Mouse (Mus musculus) gastrocnemius, postnatal 4 days (tissue): Measurements from ENCODE around the gene Slc17a2. TPM values are rescaled to one million over a fixed set of nuclear protein-coding genes. Genes with fewer than 3 reads are reported as not detected.
"Not testable (repeated sequence)": the region's sequence is repeated elsewhere in the genome, so short reads cannot be mapped to it uniquely, and the experiment has no call there.

Source experiments
- DNase-seq, 2 experiments: peaks; one replicate each; pipeline ENCODE4 v3.0.0; 2021 to 2022; ENCODE audit warnings: low spot score in 2 of 2, mixed read lengths in 2 of 2
- long read RNA-seq, 2 experiments: library from polyadenylated mRNA; stranded (forward); transcript quantifications; one replicate each; pipeline ENCODE4 v2.0.0; 2021
- total RNA-seq, 2 experiments: library from RNA; stranded (reverse); gene quantifications; 2 replicates each; pipeline ENCODE4 v1.2.3; 2021

The Slc17a2 gene
- total RNA-seq: under 1 TPM in 1 of 2 experiments, not detected in 1; 0.31 TPM
- long read RNA-seq, experiment 1: 0 reads
- long read RNA-seq, experiment 2: 0 reads

GRCm38 (mm10) chr13:23806422-23807052, at the start of gene Slc17a2:
Gene Slc17a2, plus strand, starts transcription at chr13:23806993.
- DNase-seq: no peak

GRCm38 (mm10) chr13:23757211-23757773, 49.5 kb upstream of the Slc17a2 start:
- no peak for DNase-seq

DNA sequence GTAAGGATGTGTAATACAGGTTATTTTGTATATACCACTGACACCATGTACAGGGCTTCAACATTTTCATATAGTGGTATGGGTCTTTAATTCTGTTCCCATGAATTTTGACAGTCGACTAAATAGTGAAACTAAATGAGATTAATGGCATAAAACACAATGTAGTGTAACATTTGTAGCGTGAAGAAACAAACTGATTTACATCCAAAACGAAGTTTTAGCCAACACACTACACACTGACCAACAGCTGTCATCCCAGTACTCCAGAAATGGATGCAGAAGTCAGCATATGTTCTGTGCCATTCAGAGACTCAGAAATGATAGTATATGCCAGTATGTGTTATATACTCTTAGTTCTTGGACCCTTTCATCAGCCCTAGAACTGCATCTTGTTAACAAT, 48.9 kb upstream of the Slc17a2 start:
- DNase-seq: no peak

DNA sequence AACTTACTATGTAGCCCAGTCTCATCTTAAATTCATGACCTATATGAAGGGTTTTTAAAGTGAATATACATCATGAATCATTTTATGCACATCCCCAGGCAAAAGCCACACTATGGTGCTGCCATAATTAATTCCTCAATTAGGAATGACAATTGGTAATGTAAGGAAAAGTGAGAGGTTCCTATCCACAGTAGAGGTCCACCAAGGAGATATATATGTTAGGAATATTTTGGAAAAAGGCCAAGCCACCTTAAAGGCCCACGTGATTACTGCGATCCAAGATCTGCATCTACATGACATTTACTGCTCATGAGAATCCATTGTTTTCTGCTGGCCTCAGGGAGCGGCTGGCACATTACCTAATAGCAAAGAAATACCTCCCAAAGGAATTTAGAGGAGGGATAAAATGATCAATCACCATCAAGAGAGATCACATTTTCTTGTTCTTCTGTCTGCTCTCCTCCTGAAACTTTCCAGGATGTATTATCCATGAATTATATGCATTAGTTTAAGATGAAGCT, 47.5 kb upstream of the Slc17a2 start:
- DNase-seq: no peak

DNA sequence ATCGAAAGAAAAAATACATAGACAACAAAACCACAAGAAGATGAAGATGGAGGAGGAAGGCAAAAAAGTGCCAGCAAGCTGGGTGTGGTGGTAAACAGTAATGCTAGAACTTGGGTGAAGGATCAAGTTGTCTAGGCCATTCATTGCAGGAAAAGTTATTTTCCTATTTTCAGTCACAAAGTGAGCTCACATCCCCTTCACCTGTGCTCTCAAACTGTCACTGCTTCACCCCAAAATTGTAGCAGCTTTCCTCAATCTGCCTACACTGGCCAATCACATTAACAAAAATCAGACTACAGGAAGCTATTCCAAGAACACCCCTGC, 46.9 kb upstream of the Slc17a2 start:
- no peak for DNase-seq

- DNase-seq: no peak
Measured at GRCm38 (mm10) chr13:23760240-23760971, 46.4 kb upstream of the Slc17a2 start.

DNA sequence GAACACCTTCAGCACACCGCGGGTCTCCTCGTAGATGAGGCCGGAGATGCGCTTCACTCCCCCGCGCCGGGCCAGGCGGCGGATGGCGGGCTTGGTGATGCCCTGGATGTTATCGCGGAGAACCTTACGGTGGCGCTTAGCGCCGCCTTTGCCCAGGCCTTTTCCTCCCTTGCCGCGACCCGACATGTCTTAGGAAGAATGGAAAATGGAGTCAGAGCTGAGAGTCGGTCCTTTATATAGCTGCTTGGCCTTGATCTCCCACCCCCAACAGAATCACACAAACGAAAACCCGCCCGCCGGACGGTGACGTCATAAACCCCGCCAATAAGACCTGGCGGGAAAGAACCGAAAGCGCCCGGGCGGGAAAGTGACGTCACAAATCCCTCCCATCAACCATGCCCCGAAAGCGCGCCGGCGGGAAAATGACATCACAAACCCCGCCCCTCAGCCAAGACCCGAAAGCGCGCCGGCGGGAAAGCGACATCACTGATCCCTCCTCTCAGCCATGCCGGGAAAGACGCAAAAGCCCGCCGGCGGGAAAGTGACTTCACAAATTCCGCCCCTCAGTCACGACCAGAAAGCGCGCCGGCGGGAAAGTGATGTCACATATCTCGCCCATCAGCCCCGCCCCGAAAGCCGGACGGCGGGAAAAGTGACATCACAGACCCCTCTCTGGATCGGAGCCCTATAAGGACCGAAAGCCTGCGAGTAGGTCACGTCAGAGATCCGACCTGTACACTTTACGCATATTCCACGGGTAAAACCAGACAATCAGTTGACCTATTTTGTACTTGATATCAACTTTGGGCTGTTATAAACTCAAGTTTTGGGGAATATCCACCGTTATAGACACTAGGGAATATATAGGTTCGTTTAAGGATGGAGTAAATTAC, 45.6 kb upstream of the Slc17a2 start, which contains the start of gene Hist1h4a:
TSS of gene Hist1h4a (minus strand) at position 259 of the 893 bp plus-strand sequence.
- DNase-seq: peak; percentile 97 to 98

GRCm38 (mm10) chr13:23761871-23762821, 44.6 kb upstream of the Slc17a2 start, which contains the start of gene Hist1h3a:
Gene Hist1h3a, minus strand, starts transcription at chr13:23762386.
- peak in 1 of 2 experiments; percentile 54 for DNase-seq

DNA sequence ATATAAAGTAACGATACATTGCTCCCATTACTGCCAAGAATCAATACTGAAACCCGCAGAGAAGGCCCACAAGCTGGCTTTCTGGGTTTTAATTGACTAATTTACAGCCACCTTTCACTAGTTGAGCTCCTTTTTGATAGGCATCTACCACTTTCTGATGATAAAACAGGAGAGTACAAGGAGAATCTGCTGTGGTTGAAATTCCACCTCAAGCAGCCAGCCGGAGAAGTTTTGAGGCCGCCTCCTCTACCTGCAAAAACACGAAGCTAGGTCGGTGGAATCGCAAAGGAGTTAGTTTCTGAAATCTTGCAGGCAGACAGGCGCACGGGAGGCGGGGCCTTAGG, 43.6 kb upstream of the Slc17a2 start:
- no peak for DNase-seq

- peak; percentile 64 to 85 for DNase-seq
Measured at GRCm38 (mm10) chr13:23763586-23764323, 43.0 kb upstream of the Slc17a2 start, which contains the start of gene Hist1h1a. Gene Hist1h1a, plus strand, starts transcription at chr13:23763666.

- DNase-seq: no peak
Measured at GRCm38 (mm10) chr13:23764324-23765171, 42.2 kb upstream of the Slc17a2 start.

- DNase-seq: no peak
Measured at GRCm38 (mm10) chr13:23765172-23765513, 41.6 kb upstream of the Slc17a2 start.

DNA sequence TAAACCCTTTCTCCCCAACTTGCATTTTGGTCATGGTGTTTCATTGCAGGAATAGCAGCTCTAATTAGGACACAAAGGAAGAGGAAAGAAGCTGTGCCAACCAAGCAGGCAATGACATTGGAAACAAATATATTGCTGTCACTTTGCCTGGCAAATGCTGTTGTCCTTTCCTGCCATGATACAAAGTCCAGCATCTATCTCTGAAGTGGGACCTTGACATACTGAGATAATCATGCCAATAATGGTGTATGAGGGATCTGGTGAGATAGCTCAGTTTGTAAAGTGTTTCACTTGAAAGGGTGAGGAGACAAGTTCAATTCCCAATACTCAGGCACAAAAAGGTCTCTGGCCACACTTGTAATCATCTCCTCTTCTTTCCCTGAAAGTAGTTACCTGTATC, 40.0 kb upstream of the Slc17a2 start:
- DNase-seq: no peak

- DNase-seq: no peak
Measured at GRCm38 (mm10) chr13:23768834-23769397, 37.9 kb upstream of the Slc17a2 start.

- not testable (repeated sequence) for DNase-seq
Measured at GRCm38 (mm10) chr13:23769613-23770012, 37.2 kb upstream of the Slc17a2 start, which contains the start of gene Trim38. Gene Trim38, plus strand, starts transcription at chr13:23769913.

GRCm38 (mm10) chr13:23772561-23773313, 34.1 kb upstream of the Slc17a2 start:
- peak in 1 of 2 experiments; percentile 22 for DNase-seq

- no peak for DNase-seq
Measured at GRCm38 (mm10) chr13:23778339-23778738, 28.5 kb upstream of the Slc17a2 start.
